Mouse (Mus musculus) liver, embryonic 14.5 days (tissue): ENCODE measurements around the gene Tmem63c. TPM values are rescaled to one million over a fixed set of nuclear protein-coding genes. Genes with fewer than 3 reads are reported as not detected.

Experiments used
- ATAC-seq: fragments of 200-750 bp; cut with Nextera tagmentation; 2 replicates; pipeline ENCODE4 v1.8.0; 2017; ENCODE audit warnings: moderate number of reproducible peaks, mild to moderate bottlenecking, moderate library complexity; ENCODE audit not compliant: insufficient read depth
- DNase-seq, 3 experiments: peaks; one replicate each; pipeline ENCODE4 v3.0.0-alpha.2; 2012 to 2013; ENCODE audit warnings: low read depth in 3 of 3, low spot score in 3 of 3
- H3K27ac ChIP-seq: fragments of 300-500 bp; sonication (generic); 2 replicates; pipeline ENCODE4 v1.5.1; 2014; ENCODE audit warnings: moderate library complexity, mild to moderate bottlenecking, control low read depth, inconsistent platforms
- H3K27me3 ChIP-seq: fragments of 300-500 bp; sonication (generic); 2 replicates; pipeline ENCODE4 v1.6.1; 2014; ENCODE audit warnings: mild to moderate bottlenecking, low read length, moderate library complexity; ENCODE audit not compliant: control insufficient read depth, insufficient read depth
- H3K36me3 ChIP-seq: fragments of 300-500 bp; sonication (generic); replicated peaks from 2 replicates; pipeline ENCODE4 v1.6.1; 2014; ENCODE audit warnings: low read depth; ENCODE audit not compliant: control insufficient read depth, insufficient read depth
- H3K4me1 ChIP-seq, 2 experiments: fragments of 200-500 bp in 1 of 2; fragments of 300-500 bp in 1 of 2; sonication (generic) in 1 of 2; replicated peaks; 2 replicates each; pipeline ENCODE4 v1.6.1; 2012 to 2014; ENCODE audit warnings: antibody characterized with exemption in 1 of 2, inconsistent platforms in 1 of 2, low read length in 1 of 2; ENCODE audit not compliant: control insufficient read depth in 2 of 2, insufficient read depth in 2 of 2
- H3K4me2 ChIP-seq: fragments of 300-500 bp; sonication (generic); 2 replicates; pipeline ENCODE4 v1.6.1; 2014; ENCODE audit warnings: low read depth, mild to moderate bottlenecking, control low read depth, moderate library complexity
- H3K4me3 ChIP-seq, 2 experiments: fragments of 200-500 bp in 1 of 2; fragments of 300-500 bp in 1 of 2; sonication (generic) in 1 of 2; 2 replicates each; pipeline ENCODE4 v1.5.1; 2012 to 2014; ENCODE audit warnings: low read depth in 2 of 2, low read length in 2 of 2, mild to moderate bottlenecking in 2 of 2, control low read depth in 1 of 2, inconsistent platforms in 1 of 2, moderate library complexity in 1 of 2; ENCODE audit not compliant: insufficient read depth in 1 of 2
- H3K9ac ChIP-seq: fragments of 300-500 bp; sonication (generic); replicated peaks from 2 replicates; pipeline ENCODE4 v1.6.1; 2014; ENCODE audit warnings: mild to moderate bottlenecking, control low read depth, moderate library complexity
- H3K9me3 ChIP-seq: fragments of 300-500 bp; sonication (generic); 2 replicates; pipeline ENCODE4 v1.6.1; 2016; ENCODE audit warnings: low read length, mixed read lengths; ENCODE audit not compliant: control insufficient read depth
- CTCF ChIP-seq: IDR thresholded peaks from 2 replicates; pipeline ENCODE4 v1.5.1; 2016; ENCODE audit warnings: antibody characterized with exemption, low read depth, control low read depth
- EP300 ChIP-seq: IDR thresholded peaks from 2 replicates; pipeline ENCODE4 v1.6.1; 2016; ENCODE audit warnings: antibody characterized with exemption, low read depth
- WGBS: fragments of 180-500 bp; shearing (Covaris S2); extraction: QIAGEN DNeasy Blood & Tissue Kit; methylation state at CpG from one replicate; pipeline ENCODE4 v1.1.7; 2014; ENCODE audit not compliant: insufficient replicate concordance; 5-methylcytosine and 5-hydroxymethylcytosine counted together
- polyA plus RNA-seq, 2 experiments: library from polyadenylated mRNA; depleted of rRNA in 1 of 2; stranded (reverse) in 1 of 2; unstranded in 1 of 2; fragments of >200 nt; fragmentation: Nextera tagmentation in 1 of 2; extraction: Ambion mirVana in 1 of 2; gene quantifications; 2 replicates each; pipeline versions ENCODE4 v1.2.1 to v1.2.3; 2012 to 2014

Gene Tmem63c
- polyA plus RNA-seq, 2 experiments: not detected

DNA sequence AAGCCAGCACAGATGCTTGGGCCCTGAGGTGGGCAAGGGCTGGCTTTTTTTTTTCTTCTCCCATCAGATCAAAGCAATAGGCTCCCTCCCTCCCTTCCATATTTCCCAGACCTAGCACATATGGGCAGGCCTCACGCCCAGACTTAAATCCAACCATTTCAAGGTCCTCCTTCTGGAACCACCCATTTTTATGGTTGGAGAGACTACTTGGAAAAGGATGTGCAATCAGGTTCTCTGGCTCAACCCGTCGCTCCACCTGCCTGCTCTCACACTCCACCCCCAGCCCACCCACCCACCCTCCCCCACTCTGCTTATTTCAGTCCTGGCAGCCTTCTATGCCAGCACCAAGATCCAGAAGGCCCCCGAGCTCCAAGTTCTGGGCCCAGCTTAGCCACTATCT, 34.6 kb upstream of the Tmem63c start:
- Histone ChIP-seq H3K36me3 (no peaks in the 10 kb centered on the region), H3K27me3 (peaks cover 49% of the 10 kb centered on the region), H3K9ac (no peak overlapping the region), H3K4me1 (no peaks in the 10 kb centered on the region), H3K27ac (no peak overlapping the region), H3K4me2 (no peak overlapping the region), H3K9me3 (no peaks in the 10 kb centered on the region), H3K4me3 (no peak overlapping the region)
- TF ChIP-seq EP300: no peak
- TF ChIP-seq CTCF: no peak
- no peak for DNase-seq
- WGBS: 45% methylated on average over 4 of the region's 4 CpGs
- no peak for ATAC-seq

DNA sequence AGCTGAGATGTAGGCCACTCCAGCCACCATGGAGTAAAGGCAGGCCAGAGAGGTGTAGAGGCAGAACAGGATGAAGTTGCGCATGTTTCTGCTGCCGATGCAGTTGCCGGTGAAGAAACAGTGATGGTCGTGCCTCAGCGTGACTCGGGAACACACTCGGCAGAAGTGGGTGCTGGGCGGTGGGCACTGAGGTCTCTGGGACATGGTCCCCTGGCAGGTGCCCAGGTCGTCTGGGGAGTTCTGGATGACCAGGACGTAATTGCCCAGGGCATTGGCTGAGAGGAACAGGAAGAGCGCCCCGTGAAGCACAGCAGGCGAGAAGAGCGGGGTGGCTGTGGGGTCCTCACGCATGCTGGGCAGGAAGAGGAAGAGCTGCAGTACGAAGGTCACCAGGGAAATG, 32.9 kb upstream of the Tmem63c start:
- no peak for DNase-seq
- Histone ChIP-seq H3K4me3 (no peak overlapping the region), H3K9me3 (no peaks in the 10 kb centered on the region), H3K4me2 (no peak overlapping the region), H3K4me1 (no peaks in the 10 kb centered on the region), H3K27me3 (peaks cover 46% of the 10 kb centered on the region), H3K36me3 (no peaks in the 10 kb centered on the region), H3K27ac (no peak overlapping the region), H3K9ac (no peak overlapping the region)
- TF ChIP-seq CTCF (no peak), EP300 (no peak)
- ATAC-seq: no peak
- 32% methylated on average over 16 of the region's 16 CpGs for WGBS

DNA sequence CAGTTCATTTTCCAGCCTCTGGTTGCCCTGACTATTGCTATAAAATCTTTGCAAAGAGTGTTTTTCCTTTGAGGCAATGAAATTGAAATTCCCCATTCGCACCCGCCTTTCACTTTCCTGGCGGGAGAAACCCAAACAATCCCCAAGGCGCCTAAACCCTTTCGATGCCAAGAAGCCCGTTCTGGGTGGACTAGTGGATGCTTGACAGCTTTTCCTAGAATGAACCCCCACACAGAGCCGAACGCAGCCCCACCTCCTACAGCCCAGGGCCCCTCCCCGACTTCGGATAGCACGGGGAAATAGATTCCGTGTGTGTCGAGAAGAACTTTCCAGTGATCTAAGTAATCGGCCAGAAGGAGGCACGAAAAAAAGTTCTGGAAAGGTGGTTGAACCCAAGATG, 31.8 kb upstream of the Tmem63c start:
- TF ChIP-seq CTCF (no peak), EP300 (no peak)
- Histone ChIP-seq H3K27ac (no peak overlapping the region), H3K4me1 (no peaks in the 10 kb centered on the region), H3K9me3 (no peaks in the 10 kb centered on the region), H3K4me2 (no peak overlapping the region), H3K9ac (no peak overlapping the region), H3K36me3 (no peaks in the 10 kb centered on the region), H3K27me3 (peaks cover 37% of the 10 kb centered on the region), H3K4me3 (no peak overlapping the region)
- 9% methylated on average over 15 of the region's 15 CpGs for WGBS
- ATAC-seq (no peak), DNase-seq (no peak)

DNA sequence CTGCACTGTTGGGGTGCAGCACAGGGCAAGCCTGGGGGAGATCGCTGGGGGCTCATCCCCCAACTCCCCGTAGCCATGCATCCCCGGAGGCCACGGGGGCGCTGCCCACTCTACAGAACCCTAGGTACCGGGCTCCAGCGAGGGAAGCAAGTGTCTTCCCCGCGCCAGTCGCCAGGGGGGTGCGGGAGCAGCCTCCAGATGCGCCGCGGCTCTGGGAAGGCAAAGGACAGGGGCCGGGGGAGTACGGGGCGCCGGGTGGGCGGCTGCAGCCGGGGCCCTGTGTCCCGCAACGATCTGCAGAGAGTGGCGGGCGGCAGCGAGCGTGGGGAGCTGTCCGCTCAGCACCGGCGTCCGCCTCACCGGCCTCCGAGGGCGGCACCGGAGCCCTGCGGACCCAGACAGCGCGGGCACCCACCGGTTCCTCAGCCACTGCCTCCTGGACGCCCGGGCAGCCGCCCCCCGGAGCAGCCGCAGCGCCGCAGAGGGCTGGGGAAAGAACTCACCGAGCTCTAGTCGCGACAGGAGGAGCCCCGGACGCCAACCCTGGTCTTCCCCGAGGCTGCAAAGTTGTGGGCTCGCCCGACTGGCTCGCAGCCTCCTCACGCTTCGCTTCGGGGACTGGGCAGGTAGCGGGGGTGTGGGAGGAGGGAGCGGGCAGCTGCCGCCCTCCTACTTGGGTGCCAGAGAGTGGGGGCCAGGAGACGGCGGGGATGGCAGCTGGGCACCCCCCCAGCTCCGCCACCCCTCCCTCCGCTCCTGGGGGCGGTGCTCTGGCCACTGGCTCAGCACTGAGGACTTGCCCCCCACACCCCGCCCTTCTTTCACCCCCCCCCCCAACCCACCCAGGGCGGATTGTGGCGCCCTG, 31.0 kb upstream of the Tmem63c start, which contains the start of gene Zdhhc22:
Gene Zdhhc22 (minus strand): TSS at position 541 of the 865 bp plus-strand sequence.
- H3K9me3 ChIP-seq: no peaks in the 10 kb centered on the region
- H3K4me3 ChIP-seq: no peak within 1 kb of the TSS
- ATAC-seq (no peak), DNase-seq (no peak)
- H3K36me3 ChIP-seq: no peaks in the 10 kb centered on the region
- no peak for TF ChIP-seq CTCF
- TF ChIP-seq EP300: no peak
- no peak within 1 kb of the TSS for H3K27ac ChIP-seq
- H3K27me3 ChIP-seq: peaks cover 37% of the 10 kb centered on the region
- H3K4me2 ChIP-seq: no peak within 1 kb of the TSS
- H3K9ac ChIP-seq: no peak within 1 kb of the TSS
- WGBS: 3% methylated on average over 53 of the region's 68 CpGs
- no peaks in the 10 kb centered on the region for H3K4me1 ChIP-seq

DNA sequence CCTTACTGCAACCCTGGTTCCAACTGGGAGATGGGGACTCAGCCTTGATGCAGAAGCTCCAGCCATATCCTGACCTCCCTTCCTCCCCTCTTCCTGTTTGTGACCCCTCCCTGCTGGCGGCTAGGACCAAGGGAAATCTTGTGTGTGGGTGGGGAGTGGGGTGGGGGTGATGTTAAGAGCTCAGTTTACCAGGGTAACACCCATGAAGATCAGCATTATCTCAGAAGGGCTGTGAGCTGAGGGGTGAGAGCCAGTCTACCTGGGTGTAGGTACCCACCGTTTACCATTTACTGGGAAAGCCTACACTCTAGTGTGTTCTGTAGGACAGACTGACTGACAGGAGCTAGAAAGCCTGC, 30.4 kb upstream of the Tmem63c start:
- ATAC-seq (no peak), DNase-seq (no peak)
- Histone ChIP-seq H3K27me3 (peaks cover 37% of the 10 kb centered on the region), H3K36me3 (no peaks in the 10 kb centered on the region), H3K9me3 (no peaks in the 10 kb centered on the region), H3K4me3 (no peak overlapping the region), H3K27ac (no peak overlapping the region), H3K4me1 (no peaks in the 10 kb centered on the region), H3K4me2 (no peak overlapping the region), H3K9ac (no peak overlapping the region)
- TF ChIP-seq CTCF (no peak), EP300 (no peak)
- 22% methylated on average over 2 of the region's 2 CpGs for WGBS
